Mouse (Mus musculus): Measurements from ENCODE around the gene Camk1. TPM values are rescaled to one million over a fixed set of nuclear protein-coding genes. Genes with fewer than 3 reads are reported as not detected.
A peak's percentile ranks its signal among the peaks of the same experiment; 100 is the strongest.
"Not testable (repeated sequence)": the region's sequence is repeated elsewhere in the genome, so short reads cannot be mapped to it uniquely, and the experiment has no call there.

The Camk1 gene
- total RNA-seq, 2 experiments from 2014 or later: 39.0 to 42.9 TPM

- no peak for DNase-seq (ENCODE audit: low spot score)
Measured at GRCm38 (mm10) chr6:113362241-113362640, 18.5 kb upstream of the Camk1 start.

GRCm38 (mm10) chr6:113361476-113361875, 17.7 kb upstream of the Camk1 start:
- no peak for DNase-seq (ENCODE audit: low spot score)

GRCm38 (mm10) chr6:113353696-113354095, 9.9 kb upstream of the Camk1 start:
- no peak for DNase-seq (ENCODE audit: low spot score)

- DNase-seq (ENCODE audit: low spot score): no peak
Measured at GRCm38 (mm10) chr6:113352820-113353219, 9.0 kb upstream of the Camk1 start.

GRCm38 (mm10) chr6:113351653-113352052, 7.9 kb upstream of the Camk1 start:
- DNase-seq (ENCODE audit: low spot score): no peak

- no peak for DNase-seq (ENCODE audit: low spot score)
Measured at GRCm38 (mm10) chr6:113351161-113351560, 7.4 kb upstream of the Camk1 start.

- no peak for DNase-seq (ENCODE audit: low spot score)
Measured at GRCm38 (mm10) chr6:113350538-113350937, 6.8 kb upstream of the Camk1 start.

- DNase-seq (ENCODE audit: low spot score): no peak
Measured at GRCm38 (mm10) chr6:113346897-113347296, 3.1 kb upstream of the Camk1 start.

GRCm38 (mm10) chr6:113344321-113344720, 537 bp upstream of the Camk1 start:
- DNase-seq (ENCODE audit: low spot score): peak; percentile 85

GRCm38 (mm10) chr6:113342297-113342696, 1.5 kb downstream of the Camk1 start:
- DNase-seq (ENCODE audit: low spot score): no peak

- no peak for DNase-seq (ENCODE audit: low spot score)
Measured at GRCm38 (mm10) chr6:113341574-113341973, 2.2 kb downstream of the Camk1 start.

- no peak for DNase-seq (ENCODE audit: low spot score)
Measured at GRCm38 (mm10) chr6:113336852-113337620, 6.7 kb downstream of the Camk1 start.

GRCm38 (mm10) chr6:113334216-113334615, 9.6 kb downstream of the Camk1 start:
- DNase-seq (ENCODE audit: low spot score): no peak

- DNase-seq (ENCODE audit: low spot score): no peak
Measured at GRCm38 (mm10) chr6:113333137-113333950, 10.4 kb downstream of the Camk1 start.

- not testable (repeated sequence) for DNase-seq (ENCODE audit: low spot score)
Measured at GRCm38 (mm10) chr6:113332734-113333133, 11.1 kb downstream of the Camk1 start.

GRCm38 (mm10) chr6:113331721-113332120, 12.1 kb downstream of the Camk1 start:
- DNase-seq (ENCODE audit: low spot score): no peak

- no peak for DNase-seq (ENCODE audit: low spot score)
Measured at GRCm38 (mm10) chr6:113330547-113330946, 13.2 kb downstream of the Camk1 start.

GRCm38 (mm10) chr6:113329396-113329795, 14.4 kb downstream of the Camk1 start:
- DNase-seq (ENCODE audit: low spot score): no peak

- DNase-seq (ENCODE audit: low spot score): peak; percentile 99
Measured at GRCm38 (mm10) chr6:113326533-113327315, 17.1 kb downstream of the Camk1 start, which contains the start of gene Ogg1. Ogg1 (plus strand) TSS chr6:113326972.

- DNase-seq (ENCODE audit: low spot score): no peak
Measured at GRCm38 (mm10) chr6:113315972-113316371, 27.8 kb downstream of the Camk1 start.

- DNase-seq (ENCODE audit: low spot score): no peak
Measured at GRCm38 (mm10) chr6:113308141-113308540, 35.6 kb downstream of the Camk1 start.
